Mouse (Mus musculus): Measurements from ENCODE around the gene Hoxb7. TPM values are rescaled to one million over a fixed set of nuclear protein-coding genes. Genes with fewer than 3 reads are reported as not detected.

Gene Hoxb7
- polyA plus RNA-seq (2015; fragmentation: Nextera tagmentation; extraction: Ambion mirVana), result 124 and 125 TPM in 2 replicates

GRCm38 (mm10) chr11:96285771-96286738, at the start of gene Hoxb7:
TSS of gene Hoxb7 (plus strand) at chr11:96286623.
- Histone ChIP-seq H3K9me3 (no peaks in the 10 kb centered on the region), H3K9ac (peak within 1 kb of the TSS; percentile 100), H3K4me3 (peak within 1 kb of the TSS; percentile 99), H3K4me2 (peak within 1 kb of the TSS; percentile 96), H3K27me3 (no peaks in the 10 kb centered on the region), H3K36me3 (peaks cover 7% of the 10 kb centered on the region; the same call in 1 of the 2 replicates), H3K27ac (replicated peaks) (peak within 1 kb of the TSS; percentile 100), H3K4me1 (replicated peaks) (peaks cover 43% of the 10 kb centered on the region)
- ATAC-seq (ENCODE audit: low read depth), result peak; percentile 8; the same call in 1 of the 2 replicates
- under 1% methylated on average over 42 of the region's 43 CpGs for WGBS

DNA sequence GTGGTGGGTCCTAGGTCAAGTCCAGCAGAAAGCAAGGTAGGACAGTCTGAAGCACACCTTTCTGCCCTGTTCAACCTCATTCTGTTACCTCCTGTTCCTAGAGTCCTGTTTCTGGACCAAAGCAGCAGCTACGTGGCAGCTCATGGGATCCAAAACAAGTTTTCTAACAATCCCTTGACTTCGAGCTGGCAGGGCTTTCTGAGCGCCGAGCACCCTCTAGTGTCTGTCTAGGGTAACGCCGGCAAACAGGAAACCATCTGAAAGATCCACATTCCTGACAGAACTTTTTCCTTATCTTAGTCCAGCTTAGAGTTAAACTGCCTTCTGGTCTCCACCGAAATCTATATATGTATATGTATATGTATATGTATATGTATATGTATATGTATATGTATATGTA, 46.2 kb upstream of the Hoxb7 start:
- no peaks in the 10 kb centered on the region for H3K36me3 ChIP-seq
- WGBS, result 4% methylated on average over 7 of the region's 7 CpGs
- peaks cover 6% of the 10 kb centered on the region for H3K27me3 ChIP-seq
- H3K9me3 ChIP-seq, result no peaks in the 10 kb centered on the region
- H3K27ac ChIP-seq (replicated peaks), result no peak overlapping the region
- H3K4me3 ChIP-seq, result no peak overlapping the region
- no peaks in the 10 kb centered on the region for H3K4me1 ChIP-seq (replicated peaks)
- no peak for ATAC-seq (ENCODE audit: low read depth)
- no peak overlapping the region for H3K9ac ChIP-seq
- H3K4me2 ChIP-seq, result no peak overlapping the region

- Histone ChIP-seq H3K36me3 (no peaks in the 10 kb centered on the region), H3K4me3 (peak overlapping the region; percentile 58), H3K9me3 (no peaks in the 10 kb centered on the region), H3K27ac (replicated peaks) (peak overlapping the region; percentile 78), H3K27me3 (peaks cover 51% of the 10 kb centered on the region), H3K4me1 (replicated peaks) (peaks cover 42% of the 10 kb centered on the region), H3K9ac (peak overlapping the region; percentile 83), H3K4me2 (peak overlapping the region; percentile 64)
- peak; percentile 42; the same call in 1 of the 2 replicates for ATAC-seq (ENCODE audit: low read depth)
- WGBS, result under 1% methylated on average over 14 of the region's 14 CpGs
Observed at GRCm38 (mm10) chr11:96250901-96251300, 35.5 kb upstream of the Hoxb7 start.

GRCm38 (mm10) chr11:96251480-96252031, 34.9 kb upstream of the Hoxb7 start:
- peak; percentile 74 for ATAC-seq (ENCODE audit: low read depth)
- WGBS, result 1% methylated on average over 46 of the region's 46 CpGs
- no peaks in the 10 kb centered on the region for H3K36me3 ChIP-seq
- peak overlapping the region; percentile 58 for H3K4me3 ChIP-seq
- H3K9me3 ChIP-seq, result no peaks in the 10 kb centered on the region
- peak overlapping the region; percentile 78 for H3K27ac ChIP-seq (replicated peaks)
- H3K4me1 ChIP-seq (replicated peaks), result peaks cover 49% of the 10 kb centered on the region
- peak overlapping the region; percentile 64 for H3K4me2 ChIP-seq
- H3K9ac ChIP-seq, result peak overlapping the region; percentile 83
- H3K27me3 ChIP-seq, result peaks cover 56% of the 10 kb centered on the region

DNA sequence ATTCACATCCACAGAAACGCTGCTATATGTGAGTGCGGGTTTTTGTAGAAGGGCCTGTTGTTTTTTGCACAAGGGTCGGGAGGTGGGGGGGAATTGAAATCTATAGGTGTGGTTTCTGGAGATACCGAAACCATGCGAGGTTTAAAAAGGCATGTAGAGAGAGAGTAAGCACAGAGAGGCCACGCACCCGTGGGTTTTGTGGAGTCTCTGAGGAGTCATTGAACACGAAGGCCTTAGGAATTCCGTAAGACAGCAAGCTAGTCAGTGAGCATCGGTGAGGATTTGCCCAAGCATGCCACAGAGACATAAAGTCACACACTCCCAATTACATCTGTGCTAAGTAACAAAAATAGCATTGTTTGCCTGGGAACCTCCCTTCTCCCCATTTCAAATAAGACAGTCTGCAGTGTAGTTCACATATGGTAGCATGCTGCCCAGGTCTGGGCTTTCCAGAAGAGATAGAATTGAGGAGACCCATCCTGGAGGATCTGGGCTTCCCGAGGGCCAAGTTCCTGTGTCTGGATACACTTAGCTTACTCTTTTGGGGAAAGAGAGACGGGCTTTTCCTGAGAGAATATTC, 33.8 kb upstream of the Hoxb7 start:
- Histone ChIP-seq H3K9ac (peak overlapping the region; percentile 83), H3K27me3 (peaks cover 65% of the 10 kb centered on the region), H3K27ac (replicated peaks) (peak overlapping the region; percentile 78), H3K4me2 (peak overlapping the region; percentile 64), H3K4me3 (peak overlapping the region; percentile 58), H3K36me3 (no peaks in the 10 kb centered on the region), H3K9me3 (no peaks in the 10 kb centered on the region), H3K4me1 (replicated peaks) (peaks cover 58% of the 10 kb centered on the region)
- ATAC-seq (ENCODE audit: low read depth), result no peak
- 2% methylated on average over 12 of the region's 12 CpGs for WGBS

DNA sequence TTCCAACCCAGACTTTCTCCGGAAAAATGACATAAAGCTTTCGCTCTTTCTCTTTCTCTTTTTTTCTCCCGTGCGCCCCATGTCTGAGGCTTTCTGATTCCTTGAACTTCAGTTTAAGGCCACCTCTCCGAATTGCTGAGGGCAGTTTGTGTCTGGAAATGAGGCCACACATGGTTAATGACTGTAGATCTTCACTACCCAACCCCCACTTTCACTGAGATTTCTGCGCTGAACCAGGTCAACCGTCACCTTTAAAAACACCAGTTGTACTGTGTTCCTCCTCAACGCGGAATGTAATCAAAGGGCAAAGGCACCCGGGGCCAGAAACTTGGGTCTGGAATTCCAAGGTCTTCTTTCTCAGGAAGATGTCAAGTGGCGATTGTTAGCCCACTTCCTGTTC, 32.2 kb upstream of the Hoxb7 start:
- Histone ChIP-seq H3K4me3 (peak overlapping the region; percentile 58), H3K4me2 (peak overlapping the region; percentile 64), H3K9me3 (no peaks in the 10 kb centered on the region), H3K36me3 (no peaks in the 10 kb centered on the region), H3K4me1 (replicated peaks) (peaks cover 74% of the 10 kb centered on the region), H3K9ac (peak overlapping the region; percentile 83), H3K27me3 (peaks cover 77% of the 10 kb centered on the region), H3K27ac (replicated peaks) (no peak overlapping the region)
- no peak for ATAC-seq (ENCODE audit: low read depth)
- WGBS, result 2% methylated on average over 11 of the region's 11 CpGs

DNA sequence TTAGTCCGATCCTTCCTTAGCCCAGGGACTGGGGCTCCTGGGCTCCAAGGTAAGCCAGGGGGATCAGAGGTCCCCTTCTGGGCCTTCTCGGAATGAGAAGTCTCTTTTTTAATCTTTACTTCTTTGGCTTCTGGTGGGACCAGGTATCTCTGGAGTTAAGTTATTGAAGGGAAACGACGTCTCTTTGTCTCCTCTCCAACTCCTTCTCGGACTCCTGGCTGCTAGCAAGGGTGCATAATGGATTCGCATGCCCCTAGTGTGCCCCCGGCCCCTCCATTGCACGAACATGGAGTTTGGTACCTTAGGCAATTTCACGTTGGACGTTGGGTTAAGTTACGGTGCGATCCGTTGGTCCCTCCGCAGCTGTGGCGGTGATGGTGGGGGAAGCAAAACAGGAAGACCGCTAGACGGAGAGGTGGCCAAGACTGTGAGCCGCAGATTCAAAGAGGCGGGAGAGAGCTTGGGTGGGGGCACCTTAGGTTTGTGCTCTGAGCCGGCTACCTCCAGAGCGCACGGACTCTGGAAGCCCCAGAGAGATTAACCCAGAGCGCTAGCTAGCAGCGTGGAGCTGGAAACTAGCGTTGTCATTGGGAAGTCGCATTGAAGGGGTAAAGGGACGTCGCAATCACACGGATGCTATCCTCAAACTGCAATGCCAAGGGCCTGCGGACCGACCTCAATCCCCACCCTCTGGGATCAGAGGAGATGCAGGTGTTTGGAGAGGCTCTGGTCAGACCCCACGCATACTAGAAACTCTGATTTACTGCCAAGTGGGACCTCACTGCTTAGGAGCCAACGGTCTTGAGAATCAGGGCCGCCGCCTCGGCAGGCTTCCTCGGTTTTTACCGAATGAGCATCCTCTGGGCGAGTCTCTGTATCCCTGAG, 31.1 kb upstream of the Hoxb7 start:
- H3K27me3 ChIP-seq, result peaks cover 67% of the 10 kb centered on the region
- H3K36me3 ChIP-seq, result no peaks in the 10 kb centered on the region
- H3K4me1 ChIP-seq (replicated peaks), result peaks cover 82% of the 10 kb centered on the region
- no peak for ATAC-seq (ENCODE audit: low read depth)
- no peak overlapping the region for H3K27ac ChIP-seq (replicated peaks)
- H3K9me3 ChIP-seq, result no peaks in the 10 kb centered on the region
- H3K9ac ChIP-seq, result peak overlapping the region; percentile 67
- peak overlapping the region; percentile 58 for H3K4me3 ChIP-seq
- WGBS, result 2% methylated on average over 39 of the region's 39 CpGs
- H3K4me2 ChIP-seq, result peak overlapping the region; percentile 64

GRCm38 (mm10) chr11:96255996-96256445, 30.4 kb upstream of the Hoxb7 start:
- WGBS, result 6% methylated on average over 14 of the region's 14 CpGs
- Histone ChIP-seq H3K27me3 (peaks cover 60% of the 10 kb centered on the region), H3K9me3 (no peaks in the 10 kb centered on the region), H3K4me2 (peak overlapping the region; percentile 64), H3K4me1 (replicated peaks) (peaks cover 82% of the 10 kb centered on the region), H3K4me3 (peak overlapping the region; percentile 58), H3K27ac (replicated peaks) (no peak overlapping the region), H3K36me3 (no peaks in the 10 kb centered on the region), H3K9ac (peak overlapping the region; percentile 67)
- ATAC-seq (ENCODE audit: low read depth), result no peak

- Histone ChIP-seq H3K27ac (replicated peaks) (no peak overlapping the region), H3K9ac (no peak overlapping the region), H3K36me3 (no peaks in the 10 kb centered on the region), H3K9me3 (no peaks in the 10 kb centered on the region), H3K27me3 (peaks cover 60% of the 10 kb centered on the region), H3K4me1 (replicated peaks) (peaks cover 93% of the 10 kb centered on the region), H3K4me3 (no peak overlapping the region), H3K4me2 (no peak overlapping the region)
- WGBS, result 28% methylated on average over 2 of the region's 2 CpGs
- ATAC-seq (ENCODE audit: low read depth), result no peak
Observed at GRCm38 (mm10) chr11:96257141-96257540, 29.3 kb upstream of the Hoxb7 start.

DNA sequence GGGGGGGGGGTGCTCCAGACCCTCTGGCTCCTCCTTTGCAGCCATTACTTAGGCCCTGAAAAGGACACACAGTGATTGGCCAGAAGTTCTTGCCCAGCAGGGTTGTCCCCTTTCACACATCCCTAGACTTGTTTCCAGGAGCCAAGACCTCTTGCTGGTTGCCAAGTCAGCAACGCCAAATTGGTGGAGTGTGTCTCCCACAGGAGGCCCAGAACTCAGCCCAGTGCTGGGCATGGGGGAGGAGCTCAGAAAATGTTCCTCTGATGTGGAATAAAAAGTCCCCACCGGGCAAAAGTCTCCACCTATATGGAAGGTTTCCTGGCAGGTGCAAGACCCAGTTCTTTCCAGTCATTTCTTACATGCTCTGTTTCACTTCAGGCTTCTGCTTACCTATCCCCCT, 27.4 kb upstream of the Hoxb7 start:
- no peaks in the 10 kb centered on the region for H3K9me3 ChIP-seq
- H3K4me3 ChIP-seq, result no peak overlapping the region
- no peak for ATAC-seq (ENCODE audit: low read depth)
- peaks cover 98% of the 10 kb centered on the region for H3K4me1 ChIP-seq (replicated peaks)
- H3K9ac ChIP-seq, result 0 out of 2 replicates have a peak overlapping the region, but pooled peaks have one; percentile 17
- no peaks in the 10 kb centered on the region for H3K36me3 ChIP-seq
- 5% methylated on average over 2 of the region's 2 CpGs for WGBS
- H3K4me2 ChIP-seq, result no peak overlapping the region
- peaks cover 53% of the 10 kb centered on the region for H3K27me3 ChIP-seq
- peak overlapping the region; percentile 67 for H3K27ac ChIP-seq (replicated peaks)

DNA sequence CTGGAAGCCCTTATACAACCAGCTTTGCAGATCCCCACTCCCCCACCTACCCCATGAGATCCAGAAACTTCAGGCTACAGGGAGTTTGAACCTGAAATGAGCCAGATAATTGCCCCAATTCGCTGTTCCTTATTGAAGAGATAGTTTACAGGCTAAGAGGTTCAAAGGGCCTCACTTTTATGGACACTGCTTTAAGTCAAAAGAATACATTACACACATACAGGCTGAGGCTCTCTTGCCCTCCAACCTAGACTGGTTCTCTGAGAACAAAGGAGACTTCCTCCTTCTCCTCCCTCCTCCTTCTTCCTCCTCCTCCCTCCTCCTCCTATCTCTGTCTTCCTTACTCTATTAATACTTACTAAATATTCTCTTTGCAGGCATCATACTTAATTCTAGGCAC, 26.9 kb upstream of the Hoxb7 start:
- ATAC-seq (ENCODE audit: low read depth), result no peak
- 7% methylated on average over 1 of the region's 1 CpGs for WGBS
- peak overlapping the region; percentile 67 for H3K27ac ChIP-seq (replicated peaks)

More for the DNA sequence above, 26.9 kb upstream of the Hoxb7 start:
- Histone ChIP-seq H3K4me2 (no peak overlapping the region), H3K36me3 (no peaks in the 10 kb centered on the region; the same call in 1 of the 2 replicates), H3K4me1 (replicated peaks) (peaks cover 98% of the 10 kb centered on the region), H3K27me3 (peaks cover 50% of the 10 kb centered on the region), H3K4me3 (no peak overlapping the region), H3K9me3 (no peaks in the 10 kb centered on the region), H3K9ac (0 out of 2 replicates have a peak overlapping the region, but pooled peaks have one; percentile 1)

Measured in neural tube, embryonic 13.5 days (tissue).